Mouse (Mus musculus) adrenal gland, postnatal 4 days (tissue): ENCODE data around the gene Neurl1b. TPM values are rescaled to one million over a fixed set of nuclear protein-coding genes. Genes with fewer than 3 reads are reported as not detected.
A peak's percentile ranks its signal among the peaks of the same experiment; 100 is the strongest.

Source experiments
- DNase-seq, 2 experiments: peaks; one replicate each; pipeline ENCODE4 v3.0.0; 2021 to 2022; ENCODE audit warnings: low spot score in 2 of 2, mixed read lengths in 2 of 2
- total RNA-seq, 2 experiments: library from RNA; stranded (reverse); gene quantifications; 2 replicates each; pipeline ENCODE4 v1.2.3; 2021

The Neurl1b gene
- total RNA-seq, 2 experiments from 2014 or later: 55.6 to 57.4 TPM

DNA sequence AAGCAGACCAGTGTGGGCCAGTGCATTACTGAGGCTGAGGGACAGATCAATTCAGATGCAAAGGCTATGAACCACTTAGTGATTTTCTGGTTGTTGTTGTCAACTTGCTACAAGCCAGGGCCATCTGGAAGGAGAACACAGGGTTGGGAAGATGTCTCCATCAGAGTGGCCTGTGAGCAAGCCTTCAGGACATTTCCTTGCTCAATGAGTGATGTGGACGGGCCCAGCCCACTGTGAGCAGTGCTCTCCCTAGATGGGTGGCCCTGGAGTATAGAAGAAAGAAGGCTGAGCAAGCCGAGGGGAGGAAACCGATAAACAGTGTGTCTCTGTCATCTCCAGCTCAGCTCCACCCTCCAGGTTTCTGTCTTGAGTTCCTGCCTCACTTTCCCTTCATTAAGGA, 34.8 kb downstream of the Neurl1b start:
- no peak for DNase-seq

DNA sequence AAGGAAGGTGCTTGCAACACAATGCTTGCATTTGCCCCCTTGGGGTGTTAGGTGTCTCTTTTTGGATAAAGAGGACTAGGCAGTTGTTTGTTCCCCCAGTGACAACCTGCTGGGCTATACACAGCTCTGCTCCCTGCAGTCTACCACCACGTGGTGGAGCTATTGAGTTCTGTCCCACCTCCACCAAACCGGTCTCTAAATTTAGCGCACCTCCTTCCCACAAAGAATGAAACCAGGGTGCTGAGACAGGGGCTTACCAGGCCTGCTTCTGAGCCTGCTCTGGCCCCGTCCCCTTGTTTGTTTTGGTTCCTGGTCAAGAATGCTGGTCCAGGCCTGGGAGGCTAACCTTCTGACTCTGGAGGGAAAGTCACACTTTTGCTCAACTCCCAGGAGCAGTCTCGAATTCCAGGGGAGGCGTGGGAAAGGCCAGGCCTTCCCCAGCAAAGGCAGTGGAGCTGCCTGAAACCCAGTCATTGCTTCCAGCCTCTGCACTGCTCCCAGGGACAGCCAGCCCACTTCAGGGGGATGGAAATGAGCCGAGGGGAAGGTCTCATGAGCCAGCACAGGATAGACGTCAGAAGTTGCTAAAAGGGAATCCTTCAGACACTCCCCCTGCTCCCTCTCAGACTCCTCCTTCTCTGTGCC, 37.1 kb downstream of the Neurl1b start:
- DNase-seq: no peak

DNA sequence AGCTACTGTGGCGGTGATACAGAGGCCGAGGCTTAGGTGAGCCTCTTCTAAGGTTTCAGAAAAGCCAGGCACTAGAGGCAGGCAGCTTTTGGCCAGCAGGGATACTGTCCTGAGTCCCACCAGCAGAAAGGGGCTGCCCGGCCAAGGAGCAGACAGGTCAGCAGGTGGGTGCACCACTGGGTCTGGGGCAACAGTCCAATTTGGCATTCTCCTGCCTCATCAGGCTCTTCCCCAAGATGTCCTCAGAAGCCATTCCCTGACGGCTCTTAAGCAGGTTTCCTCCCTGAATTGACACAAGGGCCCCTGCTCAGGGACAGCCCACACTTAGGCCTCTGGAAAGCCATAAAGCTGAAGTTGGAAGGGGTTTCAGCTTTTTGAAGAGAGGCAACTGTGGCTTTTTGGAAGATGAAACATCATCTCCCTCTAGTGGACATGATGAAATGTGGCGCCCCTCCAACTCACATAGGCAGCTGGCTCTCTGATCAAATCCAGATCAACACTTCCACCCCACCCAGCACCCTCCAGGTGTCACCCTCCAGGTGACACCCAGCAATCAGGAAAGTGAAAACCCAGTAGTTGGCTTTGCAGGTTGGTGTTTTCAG, 37.8 kb downstream of the Neurl1b start:
- peak in 1 of 2 experiments; percentile 46 for DNase-seq

DNA sequence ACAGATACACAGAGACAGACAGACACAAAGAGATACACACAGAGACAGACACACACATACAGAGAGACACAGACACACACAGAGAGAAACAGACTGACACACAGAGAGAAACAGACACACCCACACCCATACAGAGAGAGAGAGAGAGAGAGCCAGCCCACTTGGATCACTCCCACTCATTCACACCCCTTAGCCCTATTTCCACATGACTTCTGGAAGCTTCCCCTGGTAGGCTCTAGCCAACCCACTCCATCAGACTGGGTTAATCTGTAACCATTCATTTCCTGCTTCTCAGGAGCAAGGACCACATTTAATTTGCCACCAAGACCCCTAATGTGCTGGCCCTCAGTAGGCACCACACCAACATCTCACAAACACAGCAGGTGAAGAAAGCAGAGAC, 42.9 kb downstream of the Neurl1b start:
- no peak for DNase-seq

DNA sequence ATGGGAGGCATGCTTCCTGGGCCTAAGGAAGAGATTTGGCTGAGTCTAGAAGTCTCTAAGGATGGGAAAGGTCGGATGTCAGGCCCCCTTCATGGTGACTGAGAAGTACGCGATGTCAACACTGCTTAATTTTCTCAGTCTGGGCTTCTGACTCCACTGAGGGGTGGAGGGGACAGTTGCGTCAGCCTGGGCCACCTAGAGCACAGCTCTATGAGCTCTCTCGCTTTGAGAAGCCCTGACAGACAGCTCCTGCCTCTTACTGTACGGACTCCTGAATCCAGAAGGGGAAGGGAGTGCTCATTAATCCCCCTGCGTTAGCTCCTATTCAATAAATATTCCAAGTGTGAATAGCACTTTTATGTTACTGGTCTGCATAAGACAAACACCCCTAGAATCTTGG, 43.4 kb downstream of the Neurl1b start:
- no peak for DNase-seq

DNA sequence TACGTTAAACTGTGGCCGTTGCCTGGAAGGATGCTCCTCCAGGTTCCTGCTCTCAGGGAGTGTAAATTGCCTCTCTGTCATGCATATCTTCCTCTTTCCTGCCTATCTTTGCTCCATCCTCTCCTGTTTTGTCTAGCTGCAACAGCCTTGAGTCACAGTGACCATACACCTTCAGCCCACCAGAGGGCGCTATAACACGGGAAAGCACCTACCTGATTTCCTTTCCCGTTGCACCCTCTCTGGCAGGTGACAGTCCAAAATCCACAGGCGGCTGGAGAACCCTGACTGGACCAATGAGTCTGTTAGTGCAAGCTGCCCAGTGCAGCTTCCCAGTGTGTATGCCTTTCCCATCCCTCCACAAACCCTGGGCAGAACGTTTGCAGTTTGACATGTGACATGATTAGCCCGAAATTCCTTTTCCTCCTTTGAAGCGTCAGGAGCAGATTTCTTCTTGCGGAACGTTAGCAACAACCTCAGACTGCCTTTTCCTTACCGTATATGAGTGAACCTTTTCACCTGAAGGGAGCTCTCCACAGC, 48.1 kb downstream of the Neurl1b start:
- DNase-seq: peak; percentile 49 to 65

DNA sequence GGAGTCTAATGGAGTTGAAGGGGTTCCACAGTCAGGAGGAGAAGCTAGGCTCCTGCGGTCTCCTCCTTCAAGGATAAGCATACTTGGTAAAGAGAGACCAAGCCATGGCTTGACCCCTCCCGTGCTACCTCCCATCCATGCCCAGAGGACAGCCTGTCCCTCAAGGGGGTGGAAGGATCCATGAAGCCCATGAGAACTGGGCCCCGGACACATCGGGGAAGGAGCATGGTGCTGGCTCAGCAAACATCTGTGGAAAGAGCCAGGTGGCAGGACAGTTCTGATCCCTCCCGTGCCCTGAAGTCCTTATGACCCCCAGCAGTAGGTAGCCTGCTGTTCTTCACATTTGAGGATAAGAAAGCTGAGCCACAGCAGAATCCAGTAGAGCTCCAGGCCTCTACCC, 48.8 kb downstream of the Neurl1b start:
- no peak for DNase-seq

DNA sequence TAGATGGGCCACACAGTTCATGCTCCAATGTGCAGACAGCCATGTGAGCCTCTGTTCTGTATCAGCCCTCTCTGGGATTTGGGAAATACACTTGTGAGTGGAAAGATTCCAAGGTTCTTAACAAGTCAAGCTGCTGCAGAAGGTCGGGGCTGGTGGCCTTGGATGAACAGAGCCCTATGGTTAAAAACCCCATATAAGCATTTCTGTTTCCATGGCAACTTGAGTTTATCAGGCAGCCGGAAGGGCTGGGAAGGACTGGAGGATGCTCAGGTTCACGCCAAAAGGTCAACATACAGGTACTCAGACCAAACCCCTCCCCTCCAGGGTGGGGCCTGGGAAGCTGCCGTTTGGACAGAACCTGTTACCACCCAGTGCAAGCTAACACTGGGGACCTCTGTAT, 49.4 kb downstream of the Neurl1b start:
- DNase-seq: no peak

DNA sequence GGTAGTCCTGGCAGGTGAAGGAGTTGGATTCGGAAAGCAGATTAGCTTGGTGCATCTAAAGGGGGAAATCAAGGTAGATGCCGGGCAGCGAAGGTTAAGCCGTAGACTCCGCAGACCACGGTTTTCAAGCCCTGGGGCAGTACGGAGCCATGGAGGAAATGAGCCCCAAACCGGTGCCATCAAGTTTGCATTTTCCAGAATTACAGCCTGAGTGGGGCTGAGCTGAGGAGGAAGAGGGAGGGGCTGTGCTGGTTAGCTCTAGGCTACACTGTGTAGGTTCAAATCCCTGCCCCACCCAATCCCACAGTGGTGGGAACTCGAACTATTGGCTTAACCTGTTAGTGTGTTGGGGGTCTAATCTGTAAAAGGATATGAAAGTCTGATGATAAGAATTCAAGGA, 49.9 kb downstream of the Neurl1b start:
- no peak for DNase-seq

DNA sequence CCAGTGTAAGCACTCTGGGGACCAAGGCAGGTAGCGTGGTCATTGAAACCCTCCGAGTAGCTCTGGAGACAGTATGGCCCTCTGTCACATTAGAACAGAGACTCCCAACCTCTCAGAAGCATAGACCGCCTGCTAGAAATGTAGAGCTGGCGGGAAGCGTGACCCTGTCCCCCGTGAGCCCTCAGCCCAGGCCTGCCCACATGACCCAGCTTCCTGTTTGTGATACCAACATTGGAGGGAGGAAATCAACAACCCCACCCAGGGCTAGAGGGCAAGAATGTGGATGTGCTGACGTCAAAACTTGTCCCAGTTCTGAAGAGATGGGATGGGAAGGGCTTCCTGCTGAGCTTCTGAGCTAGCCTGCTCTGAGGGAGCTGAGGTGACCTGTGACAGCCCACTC, 50.3 kb downstream of the Neurl1b start:
- no peak for DNase-seq

DNA sequence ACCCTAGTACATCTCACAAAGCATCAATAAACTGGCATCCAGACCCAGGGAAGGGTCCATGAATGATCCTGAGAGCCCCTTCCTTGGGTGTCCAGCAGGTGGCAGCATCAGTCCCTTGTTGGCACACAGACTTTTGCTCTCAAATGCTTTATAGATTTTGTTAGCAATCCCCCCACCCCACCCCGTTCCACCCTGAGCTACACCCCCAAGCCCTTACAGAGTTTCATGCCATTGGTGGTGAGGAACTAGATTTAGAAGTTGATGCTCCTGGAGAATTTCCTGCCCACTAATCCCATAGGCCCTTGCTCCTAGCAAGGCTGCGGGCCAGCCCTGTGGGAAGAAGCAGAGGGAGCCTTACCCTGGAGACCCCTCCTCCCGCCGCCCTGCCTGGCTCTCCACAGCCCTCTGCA, 52.1 kb downstream of the Neurl1b start:
- DNase-seq: peak; percentile 56 to 60

DNA sequence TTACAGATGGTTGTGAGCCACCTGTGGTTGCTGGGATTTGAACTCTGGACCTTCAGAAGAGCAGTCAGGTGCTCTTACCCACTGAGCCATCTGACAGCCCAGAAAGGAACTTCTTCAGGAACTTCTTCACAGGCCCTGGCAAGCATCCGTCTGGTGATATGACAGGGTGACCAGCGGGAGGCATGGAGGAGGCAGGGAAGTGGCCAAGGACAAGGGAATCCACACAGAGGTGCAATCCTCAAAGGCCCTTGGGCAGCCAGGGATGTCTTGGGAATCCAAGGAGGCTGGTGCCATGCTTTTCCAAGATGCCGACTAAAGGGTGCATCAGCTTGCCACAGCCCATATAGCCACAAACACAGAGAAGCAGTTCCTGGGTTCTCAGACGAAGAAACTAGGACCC, 53.0 kb downstream of the Neurl1b start:
- no peak for DNase-seq

DNA sequence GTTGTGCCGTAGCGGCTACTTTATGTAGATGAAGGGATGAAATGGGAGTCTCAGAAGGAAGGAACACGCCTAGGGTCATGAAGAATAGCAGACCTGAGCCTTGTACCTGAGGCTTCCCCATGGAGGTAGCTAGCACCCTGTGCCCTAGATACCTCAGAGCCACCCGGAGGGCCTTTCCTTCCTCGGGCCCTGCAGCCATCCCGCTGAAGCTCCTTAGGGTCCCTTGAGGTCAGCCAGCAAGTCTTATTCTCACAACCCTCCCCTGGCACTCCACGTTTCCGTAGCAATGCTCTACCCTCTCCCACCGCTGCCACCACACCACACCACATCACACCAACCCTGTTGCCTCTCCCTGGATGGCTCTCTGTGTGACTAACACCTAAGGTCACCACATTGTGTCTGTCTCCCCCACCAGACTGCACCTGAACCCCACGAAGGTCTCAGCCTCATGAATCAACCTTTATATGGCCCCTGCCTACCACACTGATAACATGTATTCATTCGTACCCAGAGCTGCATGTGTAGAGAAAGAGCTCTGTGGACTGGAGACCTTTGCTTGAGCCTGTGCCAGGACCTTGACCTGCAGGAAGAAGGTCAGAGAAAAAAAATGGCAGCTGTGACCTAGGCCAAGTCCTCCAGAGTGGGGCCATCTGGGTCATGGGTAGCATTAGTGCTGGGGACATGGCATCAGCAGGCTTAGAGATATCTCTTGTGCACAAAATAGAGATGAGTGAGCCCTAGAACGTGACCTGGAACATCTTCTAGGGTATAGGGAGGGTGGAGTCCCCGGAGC, 53.7 kb downstream of the Neurl1b start:
- DNase-seq: no peak

DNA sequence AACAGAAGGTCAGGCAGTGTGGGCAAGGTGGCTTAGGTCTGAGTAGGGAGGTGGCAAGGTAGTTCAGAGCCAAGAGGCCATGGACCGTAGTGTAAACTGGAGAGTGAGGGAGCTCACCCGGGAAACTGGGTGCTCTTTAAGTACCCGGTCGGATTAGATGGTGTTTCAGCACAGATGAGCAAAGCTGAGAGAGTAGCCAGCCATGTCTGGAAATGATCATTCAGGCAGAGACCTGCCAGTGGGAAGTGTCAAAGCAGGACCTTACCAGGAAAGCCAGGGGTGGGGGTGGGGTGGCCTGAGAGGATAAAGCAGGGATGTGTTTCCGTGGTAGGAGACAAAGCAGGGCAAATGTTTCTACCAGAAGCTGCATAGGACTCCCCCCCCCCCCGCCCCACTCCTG, 62.2 kb downstream of the Neurl1b start:
- no peak for DNase-seq

DNA sequence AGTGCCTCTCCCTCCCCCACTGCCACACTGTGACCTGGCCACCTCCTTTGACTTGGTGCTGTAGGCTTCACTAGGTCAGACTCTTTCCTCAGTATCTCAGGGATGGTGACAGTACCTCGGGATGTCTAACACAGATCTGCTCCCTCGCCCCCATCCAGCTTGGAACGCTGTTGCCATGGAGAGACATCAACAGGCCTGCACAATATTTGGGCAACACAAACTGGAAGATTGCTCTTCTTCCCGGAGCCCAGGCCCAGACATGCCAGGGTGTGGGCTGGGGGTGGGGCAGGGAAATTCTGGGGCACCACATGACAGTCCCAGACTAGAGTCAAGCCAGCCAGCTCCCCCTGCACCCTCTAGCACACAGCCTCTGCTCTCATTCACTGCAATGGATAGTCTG, 64.0 kb downstream of the Neurl1b start:
- no peak for DNase-seq

DNA sequence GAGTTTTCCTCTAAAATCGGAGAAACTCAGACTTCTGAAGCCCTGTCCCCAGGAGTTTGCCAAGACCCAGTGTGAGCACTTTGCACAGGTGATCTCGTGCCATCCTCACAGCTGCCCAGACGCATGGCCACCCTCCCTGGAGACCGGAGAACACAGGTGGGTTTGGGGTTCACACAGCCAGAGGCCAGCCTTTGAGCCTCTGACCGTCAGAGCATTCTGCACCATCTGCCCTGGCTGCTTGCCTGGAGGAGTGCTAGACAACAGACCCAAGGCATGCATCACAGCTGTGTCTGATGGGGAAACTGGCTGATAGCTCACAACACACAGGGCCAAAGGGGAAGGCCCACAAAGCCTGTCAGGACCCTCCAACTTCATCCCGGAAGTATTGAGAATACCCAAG, 65.0 kb downstream of the Neurl1b start:
- no peak for DNase-seq

DNA sequence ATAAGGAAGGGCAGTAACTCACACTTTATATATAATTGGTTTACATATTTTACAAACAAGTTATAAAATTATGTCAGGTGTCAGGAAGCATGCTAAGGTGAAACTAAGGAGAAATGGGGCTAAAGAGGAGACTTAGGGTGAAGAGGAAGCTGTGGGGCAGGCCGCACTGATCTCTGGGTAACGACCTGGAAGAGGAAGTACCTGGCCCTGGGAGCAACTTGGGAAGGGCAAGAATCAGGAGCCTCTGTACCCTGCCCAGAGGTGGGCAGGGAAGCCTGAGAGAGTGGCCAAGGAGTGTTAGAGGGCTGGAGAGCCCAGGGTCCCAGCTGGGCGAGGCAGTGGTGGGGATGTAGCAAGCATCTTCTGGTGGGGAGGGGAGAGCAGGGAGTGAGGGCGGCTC, 66.3 kb downstream of the Neurl1b start:
- DNase-seq: no peak

DNA sequence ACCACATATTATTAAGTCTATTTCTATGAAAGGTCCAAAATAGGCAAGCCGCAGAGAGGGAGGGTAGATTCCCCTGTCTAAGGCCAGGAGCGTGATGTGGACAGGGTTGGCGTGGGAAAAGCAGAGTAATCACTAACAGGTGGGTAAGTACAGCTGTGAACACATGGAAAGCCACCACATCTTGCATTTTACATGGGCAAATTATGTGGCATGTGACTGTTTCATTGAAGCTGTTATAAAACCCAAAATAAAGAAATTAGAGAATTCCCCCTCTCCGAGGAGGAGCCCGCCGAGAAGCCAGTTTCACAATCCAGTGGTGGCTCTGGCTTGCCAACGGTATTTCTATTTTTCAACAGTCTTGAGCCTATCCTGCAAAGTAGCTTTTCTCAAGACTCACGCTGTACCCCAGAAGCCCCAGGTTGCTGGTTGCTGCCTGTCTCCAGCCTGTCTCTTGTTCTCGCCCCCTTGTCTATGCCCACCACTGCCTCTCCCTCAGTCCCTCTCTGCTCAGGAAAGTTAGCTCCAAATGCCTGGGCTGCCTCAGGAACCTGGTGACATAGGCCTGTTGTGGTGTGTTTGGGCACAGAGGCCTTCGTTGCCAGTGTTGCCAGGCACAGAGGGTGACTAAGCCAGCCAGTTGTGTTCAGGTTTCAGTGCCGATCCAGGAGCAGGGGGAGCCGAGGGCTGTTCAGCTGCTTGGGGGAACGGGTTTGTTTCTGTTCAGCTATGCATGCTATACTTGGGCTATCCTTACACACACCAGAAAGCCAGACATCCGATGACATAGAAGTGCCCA, 70.2 kb downstream of the Neurl1b start:
- DNase-seq: no peak

DNA sequence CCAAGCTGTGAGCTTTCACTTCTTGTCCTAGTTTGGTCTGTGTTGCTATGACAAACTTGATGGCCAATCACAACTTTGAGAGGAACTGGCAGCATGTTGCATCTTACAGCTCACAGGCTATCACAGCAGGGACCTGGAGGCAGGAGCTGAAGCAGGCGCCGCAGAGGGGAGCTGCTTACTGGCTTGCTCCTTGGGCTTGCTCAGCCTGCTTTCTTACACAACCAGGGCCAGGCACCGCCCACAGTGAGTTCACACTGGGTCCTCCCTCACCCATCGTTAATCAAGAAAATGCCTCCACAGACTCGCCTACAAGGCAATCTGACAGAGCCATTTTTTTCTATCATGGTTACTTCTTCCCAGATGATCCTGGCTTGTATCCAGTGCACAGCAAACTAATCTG, 72.6 kb downstream of the Neurl1b start:
- no peak for DNase-seq

DNA sequence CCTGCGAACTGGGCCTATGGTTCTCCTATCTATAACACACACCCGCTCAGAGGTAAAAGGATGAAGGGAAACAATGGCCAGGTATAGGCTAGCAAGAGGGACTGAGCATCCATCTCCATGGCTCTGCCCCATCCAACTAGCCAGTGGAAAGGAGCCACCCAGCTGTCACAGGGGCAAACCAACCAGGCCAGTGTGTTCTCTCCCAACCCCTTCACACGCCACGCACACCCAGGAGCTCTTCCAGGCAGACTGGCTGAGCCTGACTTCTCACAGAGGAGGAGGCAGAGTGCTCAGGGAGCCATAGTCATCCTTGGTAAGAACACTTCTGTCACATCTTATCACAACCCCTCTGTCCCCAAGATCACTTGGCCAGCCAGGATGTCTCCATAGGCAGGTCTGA, 73.3 kb downstream of the Neurl1b start:
- no peak for DNase-seq

DNA sequence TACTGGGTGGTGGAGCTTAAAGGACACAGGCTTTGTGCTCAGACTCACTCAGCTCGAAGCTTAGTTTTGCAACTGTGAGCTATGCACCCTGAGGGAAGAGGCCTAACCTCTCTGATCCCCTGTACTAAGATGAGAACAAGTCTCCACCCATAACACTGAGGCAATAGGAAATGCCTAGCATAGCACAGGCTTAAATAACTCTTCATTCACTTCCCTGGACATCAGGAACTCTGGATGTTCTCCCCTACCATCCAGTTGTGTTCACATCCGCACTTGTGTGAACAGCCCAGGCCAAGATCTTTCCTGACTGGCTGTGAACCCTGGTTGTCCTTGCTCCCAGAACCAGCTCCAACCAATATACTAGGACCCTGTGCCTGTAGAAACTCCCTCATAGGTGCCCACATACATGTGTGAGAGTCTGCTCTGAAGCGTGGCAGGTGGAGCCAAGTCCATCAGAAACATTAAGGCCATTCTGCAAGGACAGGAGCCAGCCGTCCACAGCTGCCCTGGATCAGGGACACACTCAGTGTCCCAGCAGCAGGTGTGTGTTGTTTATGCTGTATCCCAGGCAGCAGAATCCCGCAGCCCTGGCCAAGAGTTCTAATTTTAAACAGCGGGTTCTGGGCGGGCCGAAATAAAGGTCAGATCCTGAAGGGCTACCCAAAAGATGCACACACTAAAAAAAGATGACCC, 74.2 kb downstream of the Neurl1b start:
- DNase-seq: no peak
